Mouse (Mus musculus) megakaryocyte, embryonic 14.5 days (primary cell): ENCODE measurements around the gene Rbms3. TPM values are rescaled to one million over a fixed set of nuclear protein-coding genes. Genes with fewer than 3 reads are reported as not detected.

ENCODE experiments used
- H3K27me3 ChIP-seq: replicated peaks from 2 replicates; pipeline ENCODE3; 2012; ENCODE audit warnings: inconsistent platforms
- H3K36me3 ChIP-seq: replicated peaks from 2 replicates; pipeline ENCODE3; 2012; ENCODE audit warnings: low read length, inconsistent platforms, mixed read lengths
- H3K4me1 ChIP-seq: 2 replicates; pipeline ENCODE4 v1.6.1; 2012; ENCODE audit warnings: inconsistent platforms
- H3K4me3 ChIP-seq: replicated peaks from 2 replicates; pipeline ENCODE3; 2012; ENCODE audit warnings: moderate library complexity, mild to moderate bottlenecking, inconsistent platforms
- H3K9me3 ChIP-seq: 2 replicates; pipeline ENCODE4 v1.6.1; 2012; ENCODE audit warnings: inconsistent platforms
- FLI1 ChIP-seq: IDR thresholded peaks from 2 replicates; pipeline ENCODE4 v1.6.1; 2012; ENCODE audit warnings: low read length, inconsistent platforms, mixed read lengths
- GATA1 ChIP-seq: IDR thresholded peaks from 3 replicates; pipeline ENCODE4 v1.6.1; 2012; ENCODE audit warnings: mixed read lengths, low read length, inconsistent platforms, borderline replicate concordance
- polyA plus RNA-seq: library from polyadenylated mRNA; stranded (reverse); fragments of >175 nt; gene quantifications from 2 replicates; pipeline ENCODE4 v1.2.3, GENCODE M21; 2012; ENCODE audit warnings: low replicate concordance; ENCODE audit not compliant: insufficient read depth

Gene Rbms3
- polyA plus RNA-seq, 1 experiment = not detected

DNA sequence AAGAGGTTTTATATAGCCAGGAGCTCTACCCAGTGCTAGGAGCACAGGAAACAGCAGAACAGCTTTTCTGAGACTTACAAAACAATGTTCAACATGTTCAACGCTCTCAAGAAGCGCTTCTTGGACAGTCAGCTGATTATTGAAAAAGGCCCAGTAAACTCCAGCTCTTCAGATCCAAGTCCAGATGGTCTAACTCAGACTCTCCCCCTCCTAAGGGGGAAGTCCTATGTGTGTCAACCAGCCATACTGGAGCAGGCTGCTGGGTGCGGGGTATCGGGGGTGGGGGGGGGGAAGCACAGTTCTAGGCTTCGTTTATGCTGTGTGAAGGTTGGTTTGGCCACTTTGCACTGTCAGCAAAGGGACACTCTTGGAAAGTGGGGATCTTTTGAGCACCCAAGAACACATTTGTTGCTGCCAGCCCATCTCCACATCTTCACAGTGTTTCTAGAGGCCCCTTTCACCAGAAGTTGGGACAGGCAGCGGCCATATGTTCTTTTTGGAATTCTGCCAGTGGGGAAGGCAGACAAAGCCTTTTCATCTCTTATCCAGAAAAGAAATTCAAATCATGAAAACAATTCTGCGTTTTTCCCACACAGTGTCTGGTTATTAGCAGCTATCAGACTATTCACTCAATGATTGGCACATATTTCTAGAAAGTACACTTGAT lies 485.5 kb downstream of the Rbms3 start:
- Histone ChIP-seq H3K9me3 (peaks cover 26% of the 10 kb centered on the region), H3K36me3 (no peaks in the 10 kb centered on the region), H3K4me1 (no peaks in the 10 kb centered on the region), H3K27me3 (no peaks in the 10 kb centered on the region), H3K4me3 (no peak overlapping the region)
- TF ChIP-seq FLI1 = no peak
- no peak for TF ChIP-seq GATA1

DNA sequence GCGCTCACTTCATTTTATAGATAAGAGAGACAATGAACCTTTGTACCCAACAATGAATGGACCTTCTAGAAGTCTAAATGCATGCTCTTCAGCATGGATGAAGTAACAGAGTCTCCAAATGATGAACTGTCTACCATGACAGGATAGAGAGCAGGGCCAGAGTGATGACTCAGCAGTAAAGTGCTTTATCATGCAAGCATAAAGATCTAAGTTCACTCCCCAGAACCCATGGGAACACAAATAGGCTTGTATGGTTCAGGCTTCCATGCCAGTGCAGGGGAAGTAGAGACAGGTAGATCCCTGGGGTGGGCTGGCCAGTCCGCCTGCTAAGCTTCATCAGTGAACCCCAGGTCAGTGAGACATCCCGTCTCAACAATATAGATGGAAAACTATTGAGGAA lies 489.7 kb downstream of the Rbms3 start:
- Histone ChIP-seq H3K27me3 (no peaks in the 10 kb centered on the region), H3K4me3 (no peak overlapping the region), H3K9me3 (peaks cover 30% of the 10 kb centered on the region), H3K4me1 (no peaks in the 10 kb centered on the region), H3K36me3 (no peaks in the 10 kb centered on the region)
- no peak for TF ChIP-seq FLI1
- no peak for TF ChIP-seq GATA1

DNA sequence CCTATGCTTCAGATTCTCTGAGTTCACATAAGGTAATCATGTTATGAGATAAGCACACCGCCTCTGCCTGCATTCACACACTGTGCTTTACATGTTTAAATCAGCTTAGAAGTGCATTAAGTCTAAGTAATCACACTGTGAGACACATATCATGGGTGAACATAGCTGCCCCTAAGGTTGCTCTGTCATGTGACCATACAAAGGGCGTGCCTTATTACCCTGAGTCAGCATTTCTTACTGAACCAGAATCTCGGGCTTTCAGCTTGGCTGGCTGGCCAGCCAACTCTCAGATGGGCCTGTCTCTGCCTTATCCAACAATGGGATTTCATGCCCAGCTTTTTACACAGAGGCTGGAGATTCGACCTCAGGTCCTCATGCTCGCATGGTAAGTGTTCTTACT lies 493.3 kb downstream of the Rbms3 start:
- H3K27me3 ChIP-seq = no peaks in the 10 kb centered on the region
- no peaks in the 10 kb centered on the region for H3K4me1 ChIP-seq
- TF ChIP-seq FLI1 (no peak), GATA1 (no peak)
- H3K36me3 ChIP-seq = no peaks in the 10 kb centered on the region
- H3K9me3 ChIP-seq = peaks cover 17% of the 10 kb centered on the region; the same call in 1 of the 2 replicates
- no peak overlapping the region for H3K4me3 ChIP-seq

DNA sequence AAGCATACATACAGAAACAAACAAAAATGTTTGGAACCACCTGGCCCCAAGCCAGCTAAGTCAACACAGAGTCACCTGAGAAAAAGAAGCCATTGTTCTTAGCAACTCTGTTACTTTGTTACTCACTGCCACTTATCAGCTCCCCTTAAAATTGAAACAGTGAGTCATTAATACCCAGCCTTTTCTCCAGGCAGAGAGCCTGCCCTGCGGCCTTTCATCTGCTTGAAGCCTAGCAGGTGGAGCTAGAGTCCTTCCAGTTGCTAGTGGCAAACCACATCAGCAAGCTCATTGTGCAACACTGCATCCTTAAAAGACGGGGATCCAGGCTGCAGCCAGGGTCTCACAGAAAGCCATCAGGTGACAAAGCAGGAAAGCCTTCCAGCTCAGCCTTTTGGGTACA lies 495.7 kb downstream of the Rbms3 start:
- H3K36me3 ChIP-seq = no peaks in the 10 kb centered on the region
- H3K27me3 ChIP-seq = no peaks in the 10 kb centered on the region
- TF ChIP-seq FLI1 (no peak), GATA1 (no peak)
- no peak overlapping the region for H3K4me3 ChIP-seq
- no peaks in the 10 kb centered on the region for H3K4me1 ChIP-seq
- H3K9me3 ChIP-seq = peaks cover 15% of the 10 kb centered on the region; the same call in 1 of the 2 replicates

DNA sequence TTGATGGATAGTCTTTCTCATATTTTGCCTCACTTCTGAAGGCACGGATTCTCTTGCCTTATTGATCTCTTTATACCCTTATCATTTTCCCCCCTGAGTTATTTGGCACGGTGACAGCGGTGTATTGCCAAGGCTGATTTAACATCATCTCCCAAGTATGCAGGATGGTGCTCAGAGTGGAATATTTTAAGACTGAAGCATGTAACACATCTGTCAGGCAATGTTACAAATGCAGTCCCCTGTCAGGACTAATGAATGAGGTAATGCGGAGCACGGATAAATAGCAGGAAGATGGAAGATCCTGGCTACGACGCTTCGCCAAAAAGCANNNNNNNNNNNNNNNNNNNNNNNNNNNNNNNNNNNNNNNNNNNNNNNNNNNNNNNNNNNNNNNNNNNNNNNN lies 502.9 kb downstream of the Rbms3 start:
- TF ChIP-seq GATA1 = no peak
- TF ChIP-seq FLI1 = no peak
- no peaks in the 10 kb centered on the region for H3K36me3 ChIP-seq

DNA sequence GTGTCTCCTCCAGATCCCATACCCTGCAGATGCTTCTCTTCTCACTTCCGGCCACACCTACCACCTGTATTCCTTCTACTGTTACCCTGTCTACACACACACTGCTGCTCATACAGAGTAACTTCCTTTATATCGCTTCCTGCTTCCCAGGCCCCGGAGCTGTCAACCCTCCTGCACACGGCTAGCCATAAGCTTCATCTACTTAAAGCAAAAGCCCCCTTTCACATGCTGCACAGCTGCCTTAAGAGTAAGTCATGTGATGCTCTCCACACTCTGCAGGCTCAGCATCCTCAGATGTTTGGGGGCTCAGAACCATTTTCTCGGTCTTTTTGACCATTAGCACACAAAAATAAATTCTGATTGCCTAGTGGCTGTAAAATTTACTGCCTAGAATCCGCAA lies 503.9 kb downstream of the Rbms3 start:
- H3K4me3 ChIP-seq = no peak overlapping the region

More for the DNA sequence above, 502.9 kb downstream of the Rbms3 start:
- Histone ChIP-seq H3K9me3 (peaks cover 44% of the 10 kb centered on the region), H3K4me3 (no peak overlapping the region), H3K4me1 (no peaks in the 10 kb centered on the region), H3K27me3 (no peaks in the 10 kb centered on the region)

DNA sequence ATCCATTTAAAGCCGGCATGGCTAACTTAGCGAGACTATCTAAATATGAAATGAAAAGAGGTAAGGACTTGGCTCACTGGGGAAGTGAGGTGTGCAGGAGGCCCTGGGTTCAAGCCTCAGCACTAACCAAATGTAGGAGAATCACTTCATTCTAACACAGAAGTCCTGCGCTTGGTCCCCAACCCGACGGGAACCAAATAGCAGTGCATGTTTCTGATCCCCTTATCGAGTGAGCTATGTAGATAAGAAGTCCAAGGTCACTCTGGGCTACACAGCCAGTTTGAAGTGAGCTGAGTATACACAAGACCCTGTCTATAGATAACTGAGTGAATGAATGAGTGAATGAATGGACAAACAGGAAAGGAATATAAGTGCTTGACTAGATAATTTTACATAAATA lies 508.1 kb downstream of the Rbms3 start:
- H3K27me3 ChIP-seq = no peaks in the 10 kb centered on the region
- no peak overlapping the region for H3K4me3 ChIP-seq
- H3K36me3 ChIP-seq = no peaks in the 10 kb centered on the region
- no peak for TF ChIP-seq FLI1
- no peak for TF ChIP-seq GATA1
- H3K4me1 ChIP-seq = no peaks in the 10 kb centered on the region
- H3K9me3 ChIP-seq = peaks cover 40% of the 10 kb centered on the region

More for the DNA sequence above, 503.9 kb downstream of the Rbms3 start:
- H3K4me1 ChIP-seq = no peaks in the 10 kb centered on the region
- TF ChIP-seq GATA1 = no peak
- no peak for TF ChIP-seq FLI1
- no peaks in the 10 kb centered on the region for H3K27me3 ChIP-seq
- H3K36me3 ChIP-seq = no peaks in the 10 kb centered on the region
- peaks cover 39% of the 10 kb centered on the region for H3K9me3 ChIP-seq

DNA sequence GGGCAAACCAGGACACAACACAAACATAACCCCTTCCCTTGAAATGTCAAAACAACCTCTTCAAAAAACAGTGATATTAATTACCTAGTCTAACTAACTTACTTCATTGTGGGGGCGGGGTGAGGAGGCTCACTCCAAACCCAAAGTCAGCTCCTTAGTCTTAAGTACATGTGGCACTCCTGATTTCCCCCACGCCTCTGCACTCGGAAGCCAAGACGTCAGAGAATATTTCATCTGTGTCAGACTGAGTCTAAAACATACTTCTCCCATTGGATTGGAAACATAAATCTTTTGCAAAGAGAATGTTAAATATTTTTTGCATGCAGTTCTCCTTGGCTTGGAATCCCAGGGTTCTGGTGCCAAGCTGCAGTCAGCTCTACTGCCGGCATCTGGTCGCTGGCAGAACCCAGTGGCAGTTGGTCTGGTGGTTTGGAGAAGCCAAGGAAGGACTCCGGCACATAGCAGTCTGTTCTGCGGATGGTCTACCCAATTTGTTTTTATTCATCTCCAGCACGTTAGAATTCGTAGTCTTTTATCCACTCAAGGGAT lies 512.5 kb downstream of the Rbms3 start:
- Histone ChIP-seq H3K4me1 (no peaks in the 10 kb centered on the region), H3K27me3 (no peaks in the 10 kb centered on the region), H3K4me3 (no peak overlapping the region), H3K9me3 (peaks cover 44% of the 10 kb centered on the region), H3K36me3 (no peaks in the 10 kb centered on the region)
- TF ChIP-seq GATA1 = no peak
- no peak for TF ChIP-seq FLI1

DNA sequence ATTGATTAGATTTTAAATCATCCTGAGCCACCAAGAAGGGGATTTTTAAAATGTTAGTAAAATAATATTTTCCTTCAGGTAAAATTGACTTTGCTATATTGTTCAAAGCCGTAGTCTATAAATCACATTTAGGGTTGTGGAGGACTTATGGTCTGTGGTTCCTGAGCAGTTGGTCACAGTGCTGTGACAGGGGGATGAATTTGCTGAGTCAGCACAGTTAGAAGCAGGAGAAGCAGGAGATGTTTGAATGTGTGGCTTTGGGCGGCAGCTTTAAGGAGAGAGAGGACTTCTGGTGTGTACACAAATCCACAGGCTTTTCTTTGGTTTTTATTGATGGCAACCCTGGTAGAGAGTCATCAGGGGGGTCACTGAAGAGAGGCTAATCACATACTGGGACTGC lies 514.1 kb downstream of the Rbms3 start:
- no peak for TF ChIP-seq FLI1
- no peak for TF ChIP-seq GATA1
- H3K9me3 ChIP-seq = peaks cover 57% of the 10 kb centered on the region
- H3K4me1 ChIP-seq = no peaks in the 10 kb centered on the region

DNA sequence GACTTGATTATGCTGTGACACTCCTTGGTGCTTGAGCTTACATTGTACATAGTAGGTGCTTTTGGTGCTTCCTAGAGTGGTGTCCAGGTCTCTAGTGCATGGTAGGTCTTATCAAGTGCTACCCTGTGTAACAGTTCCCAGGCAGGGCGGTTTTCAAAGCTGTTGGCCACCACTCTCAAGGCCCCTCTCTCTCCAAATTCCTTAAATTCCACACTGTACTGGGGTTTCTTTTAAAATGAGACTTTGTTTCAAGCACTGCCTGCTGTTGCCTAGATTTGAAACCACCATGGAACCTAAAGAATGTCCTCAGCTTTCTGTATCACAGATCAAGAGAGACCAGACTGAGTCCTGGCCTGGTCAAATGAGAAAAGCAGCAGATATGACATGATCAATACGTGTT lies 516.1 kb downstream of the Rbms3 start:
- H3K9me3 ChIP-seq = peaks cover 66% of the 10 kb centered on the region
- no peaks in the 10 kb centered on the region for H3K4me1 ChIP-seq
- H3K4me3 ChIP-seq = no peak overlapping the region
- H3K27me3 ChIP-seq = no peaks in the 10 kb centered on the region
- H3K36me3 ChIP-seq = no peaks in the 10 kb centered on the region
- TF ChIP-seq FLI1 = no peak
- TF ChIP-seq GATA1 = no peak

More for the DNA sequence above, 514.1 kb downstream of the Rbms3 start:
- no peaks in the 10 kb centered on the region for H3K36me3 ChIP-seq
- no peak overlapping the region for H3K4me3 ChIP-seq
- no peaks in the 10 kb centered on the region for H3K27me3 ChIP-seq
